Mouse (Mus musculus): ENCODE measurements around the gene Olfr801.

Gene Olfr801

GRCm38 (mm10) chr10:129673765-129674164 is at the start of gene Olfr801:
Gene Olfr801, minus strand, starts transcription at chr10:129673865.
- DNase-seq = no peak

GRCm38 (mm10) chr10:129702910-129703309 is 29.2 kb upstream of the Olfr801 start, which contains the start of gene Olfr804:
Gene Olfr804, plus strand, starts transcription at chr10:129703210.
- DNase-seq = no peak

- no peak for DNase-seq
Observed at GRCm38 (mm10) chr10:129694186-129694585, 20.5 kb upstream of the Olfr801 start, which contains the start of gene Olfr803. Gene Olfr803, minus strand, starts transcription at chr10:129694286.

GRCm38 (mm10) chr10:129688069-129688468 is 14.4 kb upstream of the Olfr801 start, which contains the start of gene Olfr802:
Gene Olfr802, minus strand, starts transcription at chr10:129688169.
- no peak for DNase-seq

GRCm38 (mm10) chr10:129657394-129657793 is 16.3 kb downstream of the Olfr801 start, which contains the start of gene Olfr800:
Gene Olfr800, plus strand, starts transcription at chr10:129657694.
- DNase-seq = no peak

- no peak for DNase-seq
Observed at GRCm38 (mm10) chr10:129651763-129652162, 21.9 kb downstream of the Olfr801 start.

GRCm38 (mm10) chr10:129637184-129637583 is 36.5 kb downstream of the Olfr801 start, which contains the start of gene Olfr799:
Gene Olfr799, plus strand, starts transcription at chr10:129637484.
- no peak for DNase-seq

- no peak for DNase-seq
Observed at GRCm38 (mm10) chr10:129627834-129628233, 45.8 kb downstream of the Olfr801 start, which contains the start of gene Olfr798. Gene Olfr798, minus strand, starts transcription at chr10:129627934.

- DNase-seq = no peak
Observed at GRCm38 (mm10) chr10:129623251-129623650, 50.4 kb downstream of the Olfr801 start.

GRCm38 (mm10) chr10:129621724-129622123 is 51.9 kb downstream of the Olfr801 start:
- no peak for DNase-seq

All from cerebellum, postnatal 36 days (tissue).